Mouse (Mus musculus) bone marrow, adult 2 months (tissue): Measurements from ENCODE around the gene Naif1. TPM values are rescaled to one million over a fixed set of nuclear protein-coding genes. Genes with fewer than 3 reads are reported as not detected.

Source experiments
- H3K27ac ChIP-seq: fragments of 200-500 bp; 2 replicates; pipeline ENCODE4 v1.5.1; 2012; ENCODE audit warnings: low read depth, mild to moderate bottlenecking, control low read depth, inconsistent platforms, low read length; ENCODE audit not compliant: control insufficient read depth, poor library complexity, insufficient read depth
- H3K4me1 ChIP-seq: fragments of 200-500 bp; 2 replicates; pipeline ENCODE4 v1.6.1; 2011; ENCODE audit warnings: low read length; ENCODE audit not compliant: control insufficient read depth, insufficient read depth
- H3K4me3 ChIP-seq: fragments of 200-500 bp; replicated peaks from 2 replicates; pipeline ENCODE3; 2011; ENCODE audit warnings: mild to moderate bottlenecking, low read depth, low read length, control low read depth; ENCODE audit not compliant: control insufficient read depth
- CTCF ChIP-seq: fragments of 200-500 bp; IDR thresholded peaks from 2 replicates; pipeline ENCODE4 v1.5.1; 2011; ENCODE audit warnings: low read length, control low read depth; ENCODE audit not compliant: control insufficient read depth, insufficient read depth
- POLR2A ChIP-seq: fragments of 200-500 bp; IDR thresholded peaks from 2 replicates; pipeline ENCODE4 v1.6.1; 2011; ENCODE audit warnings: low read depth, mild to moderate bottlenecking, control low read depth, low read length, borderline replicate concordance; ENCODE audit not compliant: control insufficient read depth
- WGBS: fragments of 180-500 bp; shearing (Covaris S2); methylation state at CpG from one replicate; pipeline ENCODE4 v1.1.7; 2018; 5-methylcytosine and 5-hydroxymethylcytosine counted together
- polyA plus RNA-seq: library from polyadenylated mRNA; stranded (reverse); fragments of >200 nt; gene quantifications from 2 replicates; pipeline ENCODE4 v1.2.4, GENCODE M21; 2011; ENCODE audit warnings: low replicate concordance; ENCODE audit not compliant: missing spikeins, insufficient read depth, insufficient read length

The Naif1 gene
- polyA plus RNA-seq, 1 experiment: 2.6 TPM

GRCm38 (mm10) chr2:32494522-32494921 lies 44.3 kb downstream of the Naif1 start:
- Histone ChIP-seq H3K27ac (peak overlapping the region; percentile 71), H3K4me1 (peaks cover 8% of the 10 kb centered on the region; the same call in 1 of the 2 replicates), H3K4me3 (no peak overlapping the region)
- TF ChIP-seq POLR2A (no peak), CTCF (no peak)
- WGBS: 10% methylated on average over 2 of the region's 2 CpGs

DNA sequence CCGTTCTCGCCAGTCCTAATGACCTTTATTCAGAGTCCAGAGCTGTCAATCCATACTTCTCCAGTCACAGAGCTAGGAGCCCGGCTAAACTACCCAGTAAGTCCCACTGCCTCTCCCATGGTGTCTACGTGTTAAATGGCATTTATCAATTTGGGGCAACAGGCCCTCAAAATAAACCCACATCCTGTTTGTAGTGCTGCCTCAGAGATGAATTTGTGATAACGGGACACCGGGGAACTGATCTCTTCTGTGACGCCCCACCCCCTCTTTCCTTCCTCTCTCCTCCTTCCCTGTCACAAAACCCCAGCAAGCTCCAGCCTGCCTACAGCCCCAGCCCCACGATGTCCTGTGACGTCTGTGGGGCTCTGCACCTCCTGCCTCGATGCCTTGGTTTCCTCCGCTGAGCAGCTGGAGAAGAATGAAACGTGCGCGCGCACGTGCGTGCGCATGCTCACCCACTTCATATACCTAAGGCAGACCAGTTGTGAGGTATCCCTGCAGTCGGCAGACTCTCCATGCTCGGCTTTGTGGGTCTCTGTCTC lies 45.0 kb downstream of the Naif1 start:
- TF ChIP-seq POLR2A: 0 out of 2 replicates have a peak, but pooled peaks have one; percentile 13
- TF ChIP-seq CTCF: no peak
- Histone ChIP-seq H3K27ac (peak overlapping the region; percentile 71), H3K4me3 (peak overlapping the region; percentile 23), H3K4me1 (peaks cover 8% of the 10 kb centered on the region; the same call in 1 of the 2 replicates)
- 2% methylated on average over 20 of the region's 20 CpGs for WGBS

DNA sequence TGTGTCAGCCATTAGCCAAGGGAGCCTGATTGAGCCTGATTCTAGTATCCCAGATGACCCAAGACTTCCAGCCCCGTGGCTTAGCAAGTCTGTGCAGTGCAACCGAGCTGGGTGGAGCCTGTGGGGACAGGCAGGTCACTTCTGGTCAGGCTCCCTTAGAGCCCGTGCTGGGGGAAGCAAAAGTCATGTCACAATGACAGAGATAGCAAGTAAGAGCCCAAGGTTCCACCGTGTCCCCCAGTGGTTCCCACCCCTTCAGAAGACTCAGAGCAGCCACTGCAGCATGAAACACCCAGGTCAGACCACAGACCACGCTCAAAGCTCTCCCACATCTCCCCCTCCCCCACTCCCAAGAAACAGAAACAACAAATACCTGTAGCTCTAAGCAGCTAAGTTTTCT lies 45.9 kb downstream of the Naif1 start:
- no peak for TF ChIP-seq CTCF
- TF ChIP-seq POLR2A: no peak
- Histone ChIP-seq H3K4me1 (peaks cover 8% of the 10 kb centered on the region; the same call in 1 of the 2 replicates), H3K27ac (peak overlapping the region; percentile 6; the same call in 1 of the 2 replicates), H3K4me3 (no peak overlapping the region)
- WGBS: 2% methylated on average over 5 of the region's 5 CpGs

- Histone ChIP-seq H3K27ac (no peak overlapping the region), H3K4me3 (no peak overlapping the region), H3K4me1 (peaks cover 5% of the 10 kb centered on the region; the same call in 1 of the 2 replicates)
- WGBS: 52% methylated on average over 4 of the region's 4 CpGs
- TF ChIP-seq POLR2A: no peak
- TF ChIP-seq CTCF: no peak
Measured at GRCm38 (mm10) chr2:32499365-32499764, 49.1 kb downstream of the Naif1 start.

DNA sequence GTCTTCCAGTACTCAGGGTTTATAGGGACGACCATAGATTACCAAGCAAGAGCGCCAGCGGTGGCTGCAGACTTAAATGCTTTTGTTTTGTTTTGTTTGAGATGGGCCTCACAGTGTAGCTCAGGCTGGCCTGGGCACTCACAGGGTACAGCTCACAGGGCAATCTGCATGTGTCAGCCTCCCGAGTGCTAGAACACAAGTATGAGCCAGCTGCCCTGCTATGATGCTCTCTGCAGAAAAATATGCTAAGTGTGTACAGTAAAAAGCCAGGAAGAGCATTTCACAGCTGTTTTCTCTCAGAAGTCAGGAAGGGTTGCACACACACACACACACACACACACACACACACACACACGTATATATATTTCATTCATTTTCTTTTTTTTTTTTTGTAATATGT lies 50.2 kb downstream of the Naif1 start:
- H3K4me3 ChIP-seq: no peak overlapping the region
- TF ChIP-seq POLR2A (no peak), CTCF (no peak)
- no peak overlapping the region for H3K27ac ChIP-seq
- 79% methylated on average over 5 of the region's 5 CpGs for WGBS
- H3K4me1 ChIP-seq: no peaks in the 10 kb centered on the region; the same call in 1 of the 2 replicates

DNA sequence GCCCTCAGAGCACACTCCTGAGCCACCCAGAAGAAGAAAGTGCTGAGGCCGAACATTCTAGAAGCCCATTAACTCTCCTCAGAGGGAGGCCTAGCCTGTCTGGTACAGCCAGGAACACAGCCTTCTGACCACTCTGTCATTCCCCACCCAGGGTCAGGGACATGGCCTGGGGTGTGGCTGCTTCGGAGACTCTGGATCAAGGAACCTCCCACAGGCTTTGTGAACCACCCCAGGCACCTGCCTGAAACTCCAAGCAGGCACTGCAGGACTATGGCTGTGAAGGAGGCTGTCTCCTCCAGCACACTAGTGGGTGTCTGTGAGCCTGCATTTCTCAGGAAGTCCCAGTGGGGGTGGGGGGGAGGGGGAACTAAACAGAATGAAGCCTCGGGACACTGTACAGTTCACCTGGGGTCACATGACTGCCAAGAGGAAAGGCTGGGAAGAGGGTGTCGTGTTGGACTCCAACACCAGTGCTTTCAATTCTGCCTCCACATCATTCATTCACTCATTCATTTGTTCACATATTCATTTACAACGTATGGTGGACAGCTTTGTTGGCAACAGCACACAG lies 51.6 kb downstream of the Naif1 start:
- TF ChIP-seq POLR2A (no peak), CTCF (no peak)
- H3K27ac ChIP-seq: no peak overlapping the region
- H3K4me3 ChIP-seq: no peak overlapping the region
- no peaks in the 10 kb centered on the region; the same call in 1 of the 2 replicates for H3K4me1 ChIP-seq
- 56% methylated on average over 5 of the region's 5 CpGs for WGBS

GRCm38 (mm10) chr2:32502843-32503242 lies 52.6 kb downstream of the Naif1 start:
- no peak for TF ChIP-seq POLR2A
- TF ChIP-seq CTCF: no peak

DNA sequence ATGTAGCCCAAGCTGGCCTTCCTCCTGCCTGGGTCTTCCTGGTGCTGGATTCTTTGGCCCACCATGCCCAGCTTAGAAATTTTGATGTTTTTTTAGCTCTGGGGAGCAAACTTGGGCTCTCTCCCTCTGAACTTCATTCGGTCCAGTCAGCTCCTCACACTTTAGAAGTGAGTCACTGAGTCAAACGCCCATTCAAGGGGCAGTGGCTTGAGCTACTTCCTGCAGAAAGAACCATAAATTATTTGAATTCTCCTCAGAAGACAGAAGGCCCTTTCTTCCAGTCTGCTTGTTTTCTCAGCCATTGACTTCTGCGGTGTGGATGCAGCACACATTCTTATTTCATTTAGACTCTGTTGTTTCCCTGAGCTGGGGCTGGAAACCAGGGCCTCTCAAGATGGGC lies 53.3 kb downstream of the Naif1 start:
- 26% methylated on average over 3 of the region's 3 CpGs for WGBS
- Histone ChIP-seq H3K4me3 (no peak overlapping the region), H3K27ac (no peak overlapping the region), H3K4me1 (no peaks in the 10 kb centered on the region; the same call in 1 of the 2 replicates)
- TF ChIP-seq POLR2A (no peak), CTCF (no peak)

More at GRCm38 (mm10) chr2:32502843-32503242, 52.6 kb downstream of the Naif1 start:
- Histone ChIP-seq H3K4me1 (no peaks in the 10 kb centered on the region; the same call in 1 of the 2 replicates), H3K27ac (no peak overlapping the region), H3K4me3 (no peak overlapping the region)
- 42% methylated on average over 12 of the region's 12 CpGs for WGBS
